Mouse (Mus musculus) heart, adult 2 months (tissue): ENCODE measurements around the gene Emc3. TPM values are rescaled to one million over a fixed set of nuclear protein-coding genes. Genes with fewer than 3 reads are reported as not detected.
A peak's percentile ranks its signal among the peaks of the same experiment; 100 is the strongest.

ENCODE experiments used
- DNase-seq, 2 experiments: peaks; one replicate each; pipeline ENCODE4 v3.0.0; 2021
- H3K27ac ChIP-seq: fragments of 200-600 bp; 2 replicates; pipeline ENCODE4 v1.8.1; 2022
- H3K27me3 ChIP-seq: fragments of 200-500 bp; 2 replicates; pipeline ENCODE4 v1.6.1; 2012; ENCODE audit warnings: mild to moderate bottlenecking, low read length, inconsistent platforms, mixed read lengths; ENCODE audit not compliant: control insufficient read depth, insufficient read depth
- H3K36me3 ChIP-seq: fragments of 200-500 bp; 2 replicates; pipeline ENCODE4 v1.6.1; 2012; ENCODE audit warnings: low read length, inconsistent platforms; ENCODE audit not compliant: control insufficient read depth, insufficient read depth
- H3K4me1 ChIP-seq: fragments of 200-500 bp; 2 replicates; pipeline ENCODE4 v1.6.1; 2011; ENCODE audit warnings: low read length; ENCODE audit not compliant: control insufficient read depth, insufficient read depth
- H3K4me3 ChIP-seq: fragments of 200-600 bp; 2 replicates; pipeline ENCODE4 v1.8.1; 2022
- H3K79me2 ChIP-seq: fragments of 200-500 bp; replicated peaks from 2 replicates; pipeline ENCODE4 v1.6.1; 2012; ENCODE audit warnings: mild to moderate bottlenecking, inconsistent platforms, low read length, moderate library complexity, mixed read lengths; ENCODE audit not compliant: control insufficient read depth, insufficient read depth
- H3K9ac ChIP-seq: fragments of 200-500 bp; 2 replicates; pipeline ENCODE4 v1.6.1; 2012; ENCODE audit warnings: low read depth, mild to moderate bottlenecking, control low read depth, inconsistent platforms, low read length, mixed read lengths
- CTCF ChIP-seq: fragments of 200-600 bp; IDR thresholded peaks from 2 replicates; pipeline ENCODE4 v1.8.1; 2022; ENCODE audit warnings: antibody characterized with exemption, mild to moderate bottlenecking, moderate library complexity
- EP300 ChIP-seq: fragments of 200-500 bp; IDR thresholded peaks from 2 replicates; pipeline ENCODE4 v1.6.1; 2011; ENCODE audit warnings: low read depth, low read length, control low read depth; ENCODE audit not compliant: insufficient read depth
- POLR2A ChIP-seq: fragments of 200-500 bp; IDR thresholded peaks from 2 replicates; pipeline ENCODE4 v1.6.1; 2011; ENCODE audit warnings: mild to moderate bottlenecking, low read depth, low read length, control low read depth; ENCODE audit not compliant: insufficient read depth
- WGBS: fragments of 180-500 bp; shearing (Covaris S2); methylation state at CpG from one replicate; pipeline ENCODE4 v1.1.7; 2018; 5-methylcytosine and 5-hydroxymethylcytosine counted together
- intact Hi-C: fragments of 180-260 bp; cut with DNase I; formaldehyde crosslinking; loops from one replicate; pipeline ENCODE4 v1.15.1; 2025
- polyA plus RNA-seq: library from polyadenylated mRNA; depleted of rRNA; stranded (reverse); fragments of >200 nt; gene quantifications from 2 replicates; pipeline ENCODE4 v1.2.3, GENCODE M21; 2012
- total RNA-seq, 2 experiments: library from RNA; stranded (reverse); gene quantifications; 2 replicates each; pipeline ENCODE4 v1.2.3; 2021

Gene Emc3
- total and polyA plus RNA-seq, 3 experiments: 41.0 to 58.2 (median 52.5) TPM

DNA sequence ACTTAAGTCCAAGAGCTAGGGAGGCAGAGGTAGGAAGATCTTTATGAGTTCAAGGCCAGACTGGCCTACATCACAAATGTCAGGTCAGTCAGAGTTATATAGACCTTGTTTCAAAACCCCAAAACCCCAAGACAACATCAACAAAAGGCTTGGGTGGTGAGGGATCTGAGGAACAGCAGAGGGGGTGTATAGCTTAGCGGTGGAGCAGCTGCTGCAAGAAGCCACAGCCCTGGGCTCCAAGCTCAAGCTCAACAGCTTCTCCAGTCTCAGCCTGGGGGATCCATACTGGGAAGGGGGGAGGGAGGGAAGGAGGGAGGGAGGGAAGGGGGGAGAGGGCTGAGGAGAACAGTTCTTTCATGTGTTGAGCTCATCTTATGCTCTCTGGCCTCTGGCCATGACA is 25.8 kb downstream of the Emc3 start:
- no peak for DNase-seq
- no peak overlapping the region for H3K9ac ChIP-seq
- WGBS: 85% methylated on average over 1 of the region's 1 CpGs
- TF ChIP-seq POLR2A (no peak), CTCF (no peak), EP300 (no peak)
- intact Hi-C loops: no loop called here
- H3K27ac ChIP-seq: no peak overlapping the region
- no peaks in the 10 kb centered on the region for H3K79me2 ChIP-seq
- H3K4me3 ChIP-seq: no peak overlapping the region
- no peaks in the 10 kb centered on the region for H3K36me3 ChIP-seq
- H3K27me3 ChIP-seq: peaks cover 5% of the 10 kb centered on the region
- H3K4me1 ChIP-seq: peaks cover 5% of the 10 kb centered on the region

DNA sequence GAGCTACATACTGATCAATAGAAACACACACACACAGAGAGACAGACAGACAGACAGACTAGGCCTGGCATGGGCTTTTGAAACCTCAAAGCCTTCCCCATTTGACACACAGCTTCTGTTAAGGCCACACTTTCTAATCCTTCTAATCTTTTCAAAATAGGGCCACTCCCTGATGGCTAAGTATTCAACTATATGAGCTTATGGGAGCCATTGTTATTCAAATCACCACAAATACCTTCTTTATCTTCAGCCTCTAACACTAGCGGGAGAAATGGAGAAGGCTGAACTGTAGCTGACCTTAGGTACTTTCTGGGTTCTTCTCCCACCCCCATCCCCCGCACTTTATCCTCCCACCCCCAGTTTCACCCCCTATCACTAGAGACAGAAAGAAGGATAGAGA is 28.7 kb downstream of the Emc3 start:
- no peak overlapping the region for H3K4me3 ChIP-seq
- no peak overlapping the region for H3K9ac ChIP-seq
- no peak for DNase-seq
- no peaks in the 10 kb centered on the region for H3K4me1 ChIP-seq
- 56% methylated on average over 2 of the region's 2 CpGs for WGBS
- no peak overlapping the region for H3K27ac ChIP-seq
- TF ChIP-seq EP300: no peak
- no peak for TF ChIP-seq CTCF
- no peak for TF ChIP-seq POLR2A
- no peaks in the 10 kb centered on the region for H3K79me2 ChIP-seq
- H3K36me3 ChIP-seq: no peaks in the 10 kb centered on the region
- intact Hi-C loops: no loop called here
- peaks cover 5% of the 10 kb centered on the region for H3K27me3 ChIP-seq

DNA sequence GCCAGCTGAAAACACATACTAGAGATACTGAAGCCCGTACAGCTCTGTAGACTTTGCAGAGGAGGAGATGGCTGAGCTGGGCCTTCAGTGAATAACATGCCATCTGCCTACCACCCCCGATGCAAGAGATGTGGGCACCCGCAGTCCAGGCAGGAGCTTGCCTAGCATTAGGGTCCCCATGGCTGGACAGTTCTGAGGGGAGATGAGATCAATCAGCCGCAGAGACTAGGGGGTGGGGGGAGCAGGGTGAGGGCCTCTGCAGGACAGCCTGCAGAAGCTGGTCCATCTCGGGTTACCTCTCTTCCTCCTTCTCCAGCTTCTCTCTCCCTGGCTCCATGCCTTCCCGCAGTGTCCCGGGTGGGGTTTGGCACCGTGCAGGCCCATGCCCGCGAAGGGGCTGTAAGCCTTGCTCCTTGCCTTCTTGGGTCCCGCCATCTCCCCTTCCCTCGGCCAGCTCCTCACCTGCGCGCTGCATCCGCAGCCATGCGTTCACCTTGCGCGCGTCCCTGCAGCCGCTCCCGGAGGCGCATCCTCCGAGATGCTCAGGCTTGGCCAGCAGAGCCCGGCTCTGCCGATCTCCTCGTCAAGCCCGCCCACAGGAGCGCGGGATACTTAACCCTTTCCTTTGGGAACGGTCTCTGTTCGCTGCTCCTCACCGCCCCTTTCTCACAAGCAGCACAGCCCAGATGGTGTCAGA is 29.9 kb downstream of the Emc3 start, which contains the start of gene Prrt3:
Gene Prrt3 (minus strand): TSS at position 544 of the 697 bp plus-strand sequence.
- H3K9ac ChIP-seq: no peak within 1 kb of the TSS
- H3K27ac ChIP-seq: no peak within 1 kb of the TSS
- 8% methylated on average over 32 of the region's 32 CpGs for WGBS
- no peaks in the 10 kb centered on the region for H3K4me1 ChIP-seq
- no peak for DNase-seq
- H3K36me3 ChIP-seq: no peaks in the 10 kb centered on the region
- intact Hi-C loops: no loop called here
- H3K4me3 ChIP-seq: no peak within 1 kb of the TSS
- no peak for TF ChIP-seq POLR2A
- TF ChIP-seq EP300: no peak
- no peak for TF ChIP-seq CTCF
- H3K27me3 ChIP-seq: peaks cover 5% of the 10 kb centered on the region
- no peaks in the 10 kb centered on the region for H3K79me2 ChIP-seq

GRCm38 (mm10) chr6:113499346-113499745 is 32.1 kb downstream of the Emc3 start:
- no peak overlapping the region for H3K27ac ChIP-seq

GRCm38 (mm10) chr6:113495071-113495675 is 36.3 kb downstream of the Emc3 start:
- intact Hi-C loops: no loop called here
- Histone ChIP-seq H3K27me3 (no peaks in the 10 kb centered on the region), H3K4me1 (no peaks in the 10 kb centered on the region), H3K36me3 (no peaks in the 10 kb centered on the region), H3K27ac (no peak overlapping the region), H3K79me2 (no peaks in the 10 kb centered on the region), H3K9ac (peak overlapping the region; percentile 73; the same call in 1 of the 2 replicates), H3K4me3 (peak overlapping the region; percentile 60)
- WGBS: 27% methylated on average over 28 of the region's 28 CpGs
- DNase-seq: no peak
- TF ChIP-seq CTCF (no peak), POLR2A (no peak), EP300 (no peak)

More at GRCm38 (mm10) chr6:113499346-113499745, 32.1 kb downstream of the Emc3 start:
- intact Hi-C loops: no loop called here
- Histone ChIP-seq H3K36me3 (no peaks in the 10 kb centered on the region), H3K79me2 (no peaks in the 10 kb centered on the region), H3K4me1 (no peaks in the 10 kb centered on the region), H3K27me3 (peaks cover 5% of the 10 kb centered on the region), H3K4me3 (no peak overlapping the region), H3K9ac (no peak overlapping the region)
- DNase-seq: no peak
- TF ChIP-seq EP300: no peak
- no peak for TF ChIP-seq POLR2A
- no peak for TF ChIP-seq CTCF
- WGBS: 70% methylated on average over 6 of the region's 6 CpGs

GRCm38 (mm10) chr6:113494258-113494788 is 37.1 kb downstream of the Emc3 start:
- 1% methylated on average over 54 of the region's 54 CpGs for WGBS
- DNase-seq: peak; percentile 89
- TF ChIP-seq EP300: no peak
- TF ChIP-seq POLR2A: 0 out of 2 replicates have a peak, but pooled peaks have one; percentile 24
- TF ChIP-seq CTCF: peak; percentile 81
- intact Hi-C loops: no loop called here
- Histone ChIP-seq H3K36me3 (no peaks in the 10 kb centered on the region), H3K79me2 (no peaks in the 10 kb centered on the region), H3K4me1 (no peaks in the 10 kb centered on the region), H3K9ac (peak overlapping the region; percentile 73), H3K27me3 (no peaks in the 10 kb centered on the region), H3K4me3 (peak overlapping the region; percentile 60), H3K27ac (peak overlapping the region; percentile 69)
